Mouse (Mus musculus): ENCODE measurements around the gene C730034F03Rik. TPM values are rescaled to one million over a fixed set of nuclear protein-coding genes. Genes with fewer than 3 reads are reported as not detected.

Gene C730034F03Rik
- polyA plus RNA-seq, 1 experiment from 2014 or later = 3.1 TPM

- H3K27me3 ChIP-seq (ENCODE audit: control insufficient read depth, insufficient read depth, low read length) = no peaks in the 10 kb centered on the region
- no peak for ATAC-seq (ENCODE audit: insufficient number of reproducible peaks, insufficient read depth, low FRiP score, low read depth)
- no peak overlapping the region for H3K4me2 ChIP-seq (ENCODE audit: low read length)
- H3K27ac ChIP-seq (replicated peaks in 1 of 2; ENCODE audit: control insufficient read depth in 1 of 2, insufficient read depth in 1 of 2, low read depth in 2 of 2, low read length in 2 of 2) = no peak overlapping the region
- no peaks in the 10 kb centered on the region for H3K4me1 ChIP-seq (ENCODE audit: control insufficient read depth in 2 of 2, insufficient read depth in 2 of 2, low read length in 2 of 2)
- H3K4me3 ChIP-seq (ENCODE audit: control insufficient read depth in 1 of 2, insufficient read depth in 1 of 2, low read depth in 1 of 2, low read length in 2 of 2) = no peak overlapping the region
- H3K9me3 ChIP-seq (ENCODE audit: control insufficient read depth, low read length) = peaks cover 5% of the 10 kb centered on the region; the same call in 1 of the 2 replicates
- no peaks in the 10 kb centered on the region for H3K36me3 ChIP-seq (ENCODE audit: control insufficient read depth, insufficient read depth, low read length)
- H3K9ac ChIP-seq (ENCODE audit: low read length) = no peak overlapping the region
- WGBS = 73% methylated on average over 1 of the region's 1 CpGs
Observed at GRCm38 (mm10) chr15:89402471-89402870, 26.9 kb upstream of the C730034F03Rik start.

GRCm38 (mm10) chr15:89404831-89405623, 24.4 kb upstream of the C730034F03Rik start:
- Histone ChIP-seq H3K9me3 (ENCODE audit: control insufficient read depth, low read length) (peaks cover 10% of the 10 kb centered on the region; the same call in 1 of the 2 replicates), H3K27me3 (ENCODE audit: control insufficient read depth, insufficient read depth, low read length) (no peaks in the 10 kb centered on the region), H3K27ac (replicated peaks in 1 of 2; ENCODE audit: control insufficient read depth in 1 of 2, insufficient read depth in 1 of 2, low read depth in 2 of 2, low read length in 2 of 2) (no peak overlapping the region), H3K4me3 (ENCODE audit: control insufficient read depth in 1 of 2, insufficient read depth in 1 of 2, low read depth in 1 of 2, low read length in 2 of 2) (no peak overlapping the region), H3K9ac (ENCODE audit: low read length) (no peak overlapping the region), H3K36me3 (ENCODE audit: control insufficient read depth, insufficient read depth, low read length) (no peaks in the 10 kb centered on the region), H3K4me2 (ENCODE audit: low read length) (no peak overlapping the region), H3K4me1 (ENCODE audit: control insufficient read depth in 2 of 2, insufficient read depth in 2 of 2, low read length in 2 of 2) (no peaks in the 10 kb centered on the region)
- no peak for ATAC-seq (ENCODE audit: insufficient number of reproducible peaks, insufficient read depth, low FRiP score, low read depth)
- WGBS = 70% methylated on average over 10 of the region's 10 CpGs

GRCm38 (mm10) chr15:89406691-89407090, 22.7 kb upstream of the C730034F03Rik start:
- Histone ChIP-seq H3K4me1 (ENCODE audit: control insufficient read depth in 2 of 2, insufficient read depth in 2 of 2, low read length in 2 of 2) (no peaks in the 10 kb centered on the region), H3K27ac (replicated peaks in 1 of 2; ENCODE audit: control insufficient read depth in 1 of 2, insufficient read depth in 1 of 2, low read depth in 2 of 2, low read length in 2 of 2) (no peak overlapping the region), H3K27me3 (ENCODE audit: control insufficient read depth, insufficient read depth, low read length) (no peaks in the 10 kb centered on the region), H3K4me3 (ENCODE audit: control insufficient read depth in 1 of 2, insufficient read depth in 1 of 2, low read depth in 1 of 2, low read length in 2 of 2) (no peak overlapping the region), H3K9ac (ENCODE audit: low read length) (no peak overlapping the region), H3K9me3 (ENCODE audit: control insufficient read depth, low read length) (peaks cover 10% of the 10 kb centered on the region; the same call in 1 of the 2 replicates), H3K36me3 (ENCODE audit: control insufficient read depth, insufficient read depth, low read length) (no peaks in the 10 kb centered on the region), H3K4me2 (ENCODE audit: low read length) (no peak overlapping the region)
- ATAC-seq (ENCODE audit: insufficient number of reproducible peaks, insufficient read depth, low FRiP score, low read depth) = no peak

GRCm38 (mm10) chr15:89410118-89410517, 19.3 kb upstream of the C730034F03Rik start, which contains the start of gene Syce3:
Syce3 (minus strand) TSS chr15:89410503.
- peak; percentile 39; the same call in 1 of the 2 replicates for ATAC-seq (ENCODE audit: insufficient number of reproducible peaks, insufficient read depth, low FRiP score, low read depth)
- Histone ChIP-seq H3K4me3 (ENCODE audit: control insufficient read depth in 1 of 2, insufficient read depth in 1 of 2, low read depth in 1 of 2, low read length in 2 of 2) (no peak within 1 kb of the TSS), H3K4me1 (ENCODE audit: control insufficient read depth in 2 of 2, insufficient read depth in 2 of 2, low read length in 2 of 2) (peaks cover 0 to 4% of the 10 kb centered on the region in 2 experiments; a peak in 1 of 4 replicates), H3K36me3 (ENCODE audit: control insufficient read depth, insufficient read depth, low read length) (no peaks in the 10 kb centered on the region), H3K9me3 (ENCODE audit: control insufficient read depth, low read length) (peaks cover 10% of the 10 kb centered on the region; the same call in 1 of the 2 replicates), H3K27ac (replicated peaks in 1 of 2; ENCODE audit: control insufficient read depth in 1 of 2, insufficient read depth in 1 of 2, low read depth in 2 of 2, low read length in 2 of 2) (no peak within 1 kb of the TSS), H3K4me2 (ENCODE audit: low read length) (no peak within 1 kb of the TSS), H3K9ac (ENCODE audit: low read length) (no peak within 1 kb of the TSS), H3K27me3 (ENCODE audit: control insufficient read depth, insufficient read depth, low read length) (no peaks in the 10 kb centered on the region)
- 79% methylated on average over 24 of the region's 24 CpGs for WGBS

- 27% methylated on average over 8 of the region's 8 CpGs for WGBS
- Histone ChIP-seq H3K9me3 (ENCODE audit: control insufficient read depth, low read length) (no peaks in the 10 kb centered on the region), H3K36me3 (ENCODE audit: control insufficient read depth, insufficient read depth, low read length) (peaks cover 43% of the 10 kb centered on the region), H3K4me1 (ENCODE audit: control insufficient read depth in 2 of 2, insufficient read depth in 2 of 2, low read length in 2 of 2) (peaks cover 9 to 11% of the 10 kb centered on the region in 2 experiments; a peak in 3 of 4 replicates), H3K9ac (ENCODE audit: low read length) (no peak overlapping the region; the same call in 1 of the 2 replicates), H3K4me2 (ENCODE audit: low read length) (peak overlapping the region; percentile 12), H3K4me3 (ENCODE audit: control insufficient read depth in 1 of 2, insufficient read depth in 1 of 2, low read depth in 1 of 2, low read length in 2 of 2) (no peak overlapping the region), H3K27me3 (ENCODE audit: control insufficient read depth, insufficient read depth, low read length) (no peaks in the 10 kb centered on the region), H3K27ac (replicated peaks in 1 of 2; ENCODE audit: control insufficient read depth in 1 of 2, insufficient read depth in 1 of 2, low read depth in 2 of 2, low read length in 2 of 2) (peak overlapping the region; percentile 87)
- peak; percentile 62; the same call in 1 of the 2 replicates for ATAC-seq (ENCODE audit: insufficient number of reproducible peaks, insufficient read depth, low FRiP score, low read depth)
Observed at GRCm38 (mm10) chr15:89415282-89415681, 14.1 kb upstream of the C730034F03Rik start.

- Histone ChIP-seq H3K27me3 (ENCODE audit: control insufficient read depth, insufficient read depth, low read length) (no peaks in the 10 kb centered on the region), H3K4me3 (ENCODE audit: control insufficient read depth in 1 of 2, insufficient read depth in 1 of 2, low read depth in 1 of 2, low read length in 2 of 2) (no peak overlapping the region), H3K27ac (replicated peaks in 1 of 2; ENCODE audit: control insufficient read depth in 1 of 2, insufficient read depth in 1 of 2, low read depth in 2 of 2, low read length in 2 of 2) (no peak overlapping the region), H3K36me3 (ENCODE audit: control insufficient read depth, insufficient read depth, low read length) (peaks cover 87% of the 10 kb centered on the region), H3K4me1 (ENCODE audit: control insufficient read depth in 2 of 2, insufficient read depth in 2 of 2, low read length in 2 of 2) (peaks cover 19 to 27% of the 10 kb centered on the region in 2 experiments), H3K9ac (ENCODE audit: low read length) (no peak overlapping the region), H3K9me3 (ENCODE audit: control insufficient read depth, low read length) (no peaks in the 10 kb centered on the region), H3K4me2 (ENCODE audit: low read length) (no peak overlapping the region)
- no peak for ATAC-seq (ENCODE audit: insufficient number of reproducible peaks, insufficient read depth, low FRiP score, low read depth)
- WGBS = 95% methylated on average over 9 of the region's 9 CpGs
Observed at GRCm38 (mm10) chr15:89421938-89422337, 7.5 kb upstream of the C730034F03Rik start.

GRCm38 (mm10) chr15:89424621-89425020, 4.8 kb upstream of the C730034F03Rik start:
- H3K4me3 ChIP-seq (ENCODE audit: control insufficient read depth in 1 of 2, insufficient read depth in 1 of 2, low read depth in 1 of 2, low read length in 2 of 2) = peak overlapping the region; percentile 51 to 61
- no peaks in the 10 kb centered on the region for H3K9me3 ChIP-seq (ENCODE audit: control insufficient read depth, low read length)
- H3K36me3 ChIP-seq (ENCODE audit: control insufficient read depth, insufficient read depth, low read length) = peaks cover 73% of the 10 kb centered on the region
- no peaks in the 10 kb centered on the region for H3K27me3 ChIP-seq (ENCODE audit: control insufficient read depth, insufficient read depth, low read length)
- H3K9ac ChIP-seq (ENCODE audit: low read length) = peak overlapping the region; percentile 95
- WGBS = 78% methylated on average over 8 of the region's 8 CpGs
- peak overlapping the region; percentile 60 to 99; a peak in 3 of 4 replicates for H3K27ac ChIP-seq (replicated peaks in 1 of 2; ENCODE audit: control insufficient read depth in 1 of 2, insufficient read depth in 1 of 2, low read depth in 2 of 2, low read length in 2 of 2)
- ATAC-seq (ENCODE audit: insufficient number of reproducible peaks, insufficient read depth, low FRiP score, low read depth) = no peak
- H3K4me2 ChIP-seq (ENCODE audit: low read length) = peak overlapping the region; percentile 75
- H3K4me1 ChIP-seq (ENCODE audit: control insufficient read depth in 2 of 2, insufficient read depth in 2 of 2, low read length in 2 of 2) = peaks cover 25 to 38% of the 10 kb centered on the region in 2 experiments

Measured in heart, embryonic 14.5 days (tissue).